Mouse (Mus musculus) macrophage (primary cell): Measurements from ENCODE around the gene 4930404N11Rik. TPM values are rescaled to one million over a fixed set of nuclear protein-coding genes. Genes with fewer than 3 reads are reported as not detected.
A peak's percentile ranks its signal among the peaks of the same experiment; 100 is the strongest.

Source experiments
- H3K27ac ChIP-seq: fragments of 350-480 bp; formaldehyde crosslinking; 2 replicates; pipeline ENCODE4 v1.9.0; 2021
- H3K36me3 ChIP-seq: fragments of 350-480 bp; formaldehyde crosslinking; 2 replicates; pipeline ENCODE4 v1.9.0; 2021; ENCODE audit errors: inconsistent target
- H3K4me3 ChIP-seq: fragments of 350-480 bp; formaldehyde crosslinking; 2 replicates; pipeline ENCODE4 v1.9.0; 2021; ENCODE audit errors: inconsistent target
- H3K79me2 ChIP-seq: fragments of 350-480 bp; formaldehyde crosslinking; 2 replicates; pipeline ENCODE4 v1.9.0; 2021; ENCODE audit errors: inconsistent target
- WGBS: methylation state at CpG from one replicate; pipeline ENCODE4 v1.1.7; 2026; ENCODE audit warnings: inconsistent platforms; ENCODE audit not compliant: missing documents; 5-methylcytosine and 5-hydroxymethylcytosine counted together
- polyA plus RNA-seq: library from polyadenylated mRNA; stranded (reverse); fragments of 250-400 nt; gene quantifications from 3 replicates; pipeline ENCODE4 v1.2.4, GENCODE M21; 2018; ENCODE audit warnings: inconsistent platforms

Gene 4930404N11Rik
- polyA plus RNA-seq, 1 experiment from 2014 or later: 9.8 TPM

- Histone ChIP-seq H3K27ac (peak overlapping the region; percentile 100), H3K36me3 (peaks cover 41% of the 10 kb centered on the region), H3K79me2 (peaks cover 69% of the 10 kb centered on the region), H3K4me3 (peak overlapping the region; percentile 89)
- 89% methylated on average over 8 of the region's 8 CpGs for WGBS
Measured at GRCm38 (mm10) chr10:81360721-81361120, 4.9 kb downstream of the 4930404N11Rik start.

DNA sequence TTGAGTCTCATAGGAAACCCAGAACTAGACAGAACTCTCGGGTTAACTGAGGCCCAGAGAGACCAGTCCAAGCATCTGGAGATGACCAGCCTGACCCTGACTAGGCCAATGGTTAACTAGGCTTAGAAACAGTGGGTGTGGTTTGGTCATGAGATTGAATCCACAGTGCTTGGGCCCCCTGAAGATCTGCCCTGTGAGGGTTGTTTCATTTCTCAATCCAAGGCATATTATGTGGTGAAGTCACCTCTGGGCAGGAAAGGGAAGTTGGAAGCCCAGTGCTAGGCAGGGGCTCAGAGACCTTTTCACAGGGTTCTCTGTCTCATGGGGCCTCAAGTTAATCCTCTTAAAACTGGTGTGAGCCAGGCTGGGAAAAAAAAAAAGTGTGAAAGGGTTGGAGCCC lies 6.8 kb downstream of the 4930404N11Rik start:
- H3K79me2 ChIP-seq: peaks cover 86% of the 10 kb centered on the region
- peak overlapping the region; percentile 100 for H3K27ac ChIP-seq
- H3K36me3 ChIP-seq: peaks cover 38% of the 10 kb centered on the region
- 8% methylated on average over 1 of the region's 1 CpGs for WGBS
- H3K4me3 ChIP-seq: peak overlapping the region; percentile 89

DNA sequence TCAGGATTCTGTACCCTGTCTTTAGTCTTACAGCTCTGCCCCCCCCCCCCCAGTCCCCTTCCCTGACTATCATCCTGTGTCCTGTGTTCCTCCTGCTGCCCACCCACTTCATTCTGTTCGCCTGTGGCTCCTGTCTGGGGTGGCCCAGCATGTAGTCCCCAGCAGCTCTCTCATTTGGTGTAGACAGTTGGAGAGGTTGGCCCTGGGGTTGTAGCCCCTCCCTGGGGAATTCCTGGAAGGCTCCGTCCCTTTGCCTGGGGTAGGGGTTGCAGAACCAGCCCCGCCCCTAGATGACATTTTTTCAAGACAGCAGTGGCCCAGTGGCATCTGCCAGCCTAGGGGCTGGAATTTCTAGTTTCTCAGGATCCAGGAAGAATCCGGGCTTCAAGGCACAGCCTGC lies 7.4 kb downstream of the 4930404N11Rik start:
- peaks cover 86% of the 10 kb centered on the region for H3K79me2 ChIP-seq
- H3K27ac ChIP-seq: peak overlapping the region; percentile 100
- H3K4me3 ChIP-seq: peak overlapping the region; percentile 89
- WGBS: 13% methylated on average over 4 of the region's 4 CpGs
- H3K36me3 ChIP-seq: peaks cover 35% of the 10 kb centered on the region

DNA sequence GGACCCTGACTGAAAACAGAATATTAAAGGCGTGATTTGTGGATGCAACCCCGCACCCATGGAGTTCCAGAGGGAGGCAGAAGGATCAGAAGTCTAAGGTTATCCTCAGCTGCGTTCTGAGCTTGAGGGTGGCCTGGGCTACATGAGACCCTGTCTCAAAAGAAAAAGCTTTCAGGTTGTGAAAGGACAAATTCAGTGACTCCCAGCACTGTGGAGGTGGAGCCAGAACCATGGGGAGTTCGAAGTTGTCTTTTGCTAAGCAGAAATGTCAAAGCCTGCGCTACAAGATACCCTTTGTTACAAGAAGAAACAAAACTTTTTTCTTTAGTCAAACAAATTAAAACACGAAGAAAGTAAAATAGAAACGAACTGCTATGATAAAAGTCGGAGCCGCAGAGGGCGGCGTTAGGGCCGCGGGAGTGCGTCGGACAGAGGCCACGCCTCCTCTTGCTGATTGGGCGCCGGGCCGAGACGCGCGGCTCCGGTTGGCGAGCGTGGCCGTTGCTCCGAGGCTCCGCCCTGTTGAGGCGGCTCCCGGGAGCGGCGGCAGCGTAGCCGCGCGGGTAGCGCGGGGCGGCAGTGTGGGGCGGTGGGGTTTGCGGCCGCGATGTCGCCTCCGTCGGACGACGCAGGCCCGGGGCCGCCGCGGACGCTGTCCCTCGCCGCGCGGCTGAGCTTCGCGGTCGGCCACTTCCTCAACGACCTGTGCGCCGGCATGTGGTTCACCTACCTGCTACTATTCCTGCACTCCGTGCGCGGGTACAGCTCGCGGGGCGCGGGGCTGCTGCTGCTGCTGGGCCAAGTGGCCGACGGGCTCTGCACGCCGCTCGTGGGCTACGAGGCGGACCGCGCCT lies 8.4 kb downstream of the 4930404N11Rik start, which contains the start of gene Mfsd12:
Gene Mfsd12, plus strand, starts transcription at position 501 of the 854 bp plus-strand sequence.
- peak within 1 kb of the TSS; percentile 100 for H3K27ac ChIP-seq
- peaks cover 76% of the 10 kb centered on the region for H3K79me2 ChIP-seq
- peaks cover 25% of the 10 kb centered on the region for H3K36me3 ChIP-seq
- under 1% methylated on average over 69 of the region's 79 CpGs for WGBS
- peak within 1 kb of the TSS; percentile 89 for H3K4me3 ChIP-seq

- WGBS: 7% methylated on average over 12 of the region's 12 CpGs
- peaks cover 69% of the 10 kb centered on the region for H3K79me2 ChIP-seq
- peaks cover 17% of the 10 kb centered on the region for H3K36me3 ChIP-seq
- peak overlapping the region; percentile 100 for H3K27ac ChIP-seq
- peak overlapping the region; percentile 59 for H3K4me3 ChIP-seq
Measured at GRCm38 (mm10) chr10:81356352-81356990, 9.1 kb downstream of the 4930404N11Rik start.

- Histone ChIP-seq H3K4me3 (no peak overlapping the region), H3K27ac (peak overlapping the region; percentile 100), H3K36me3 (peaks cover 8% of the 10 kb centered on the region; the same call in 1 of the 2 replicates), H3K79me2 (peaks cover 60% of the 10 kb centered on the region)
- WGBS: 69% methylated on average over 4 of the region's 4 CpGs
Measured at GRCm38 (mm10) chr10:81355533-81355932, 10.1 kb downstream of the 4930404N11Rik start.

DNA sequence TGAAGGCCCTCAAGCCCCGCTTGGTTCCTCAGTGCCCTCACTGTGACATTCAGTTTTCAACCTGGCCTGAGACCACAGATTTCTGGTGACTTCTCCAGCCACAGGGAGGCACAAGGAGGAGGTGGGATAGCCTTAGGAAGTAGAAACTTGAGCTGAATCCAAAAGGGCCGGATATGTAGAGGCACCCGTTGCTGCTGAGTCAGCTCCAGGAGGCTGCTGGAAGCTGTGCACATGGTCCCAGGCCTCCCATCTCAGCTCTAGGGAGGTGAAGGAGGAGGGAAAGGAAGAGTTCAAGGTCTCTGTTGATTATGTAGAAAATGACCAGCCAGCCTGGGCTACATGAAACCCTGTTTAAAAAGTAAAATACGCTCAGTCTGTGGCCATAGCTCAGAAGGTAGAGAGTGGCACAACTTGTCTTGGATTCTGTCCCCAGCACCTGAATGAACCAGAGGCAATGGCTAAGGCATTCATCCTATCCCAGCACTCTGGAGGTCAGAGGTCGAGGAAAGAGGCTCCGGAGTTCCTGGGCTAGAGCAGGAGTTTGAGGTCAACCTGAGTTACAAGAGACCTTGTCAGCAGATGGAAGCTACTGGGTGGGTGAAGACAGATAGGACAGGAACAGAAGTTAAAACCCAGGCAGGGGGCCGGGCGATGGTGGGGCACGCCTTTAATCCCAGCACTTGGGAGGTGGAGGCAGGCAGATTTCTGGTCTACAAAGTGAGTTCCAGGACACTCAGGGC lies 10.7 kb downstream of the 4930404N11Rik start:
- Histone ChIP-seq H3K36me3 (peaks cover 3% of the 10 kb centered on the region; the same call in 1 of the 2 replicates), H3K79me2 (peaks cover 53% of the 10 kb centered on the region), H3K27ac (peak overlapping the region; percentile 100), H3K4me3 (no peak overlapping the region)
- 61% methylated on average over 6 of the region's 9 CpGs for WGBS

DNA sequence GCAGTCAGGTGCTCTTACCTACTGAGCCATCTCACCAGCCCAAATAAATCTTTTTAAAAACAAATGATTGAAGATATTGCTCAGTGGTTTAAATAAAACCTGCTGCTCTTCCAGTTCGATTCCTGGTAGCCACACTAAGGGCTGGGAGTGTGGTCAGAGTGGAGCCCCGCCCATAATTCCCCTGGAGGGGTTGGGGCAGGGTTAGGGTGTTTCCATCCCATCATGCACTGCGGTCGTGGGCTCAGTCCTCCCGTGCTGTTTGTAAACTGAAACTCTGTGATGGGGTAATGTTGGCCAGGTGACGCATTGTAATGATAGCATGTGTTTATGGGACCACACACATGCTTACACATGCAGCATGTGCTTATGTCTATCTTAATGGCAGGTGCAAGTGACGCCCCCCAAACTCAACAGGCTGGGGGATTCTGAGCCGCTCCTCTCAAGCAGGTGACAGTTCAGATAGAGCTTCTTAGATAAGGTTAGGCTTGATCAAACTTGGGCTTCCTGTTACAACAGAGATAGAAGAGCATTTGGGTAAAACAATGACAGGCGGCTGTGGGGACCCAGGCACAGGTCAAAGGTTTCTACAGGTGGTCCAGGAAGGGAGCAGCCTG lies 13.8 kb downstream of the 4930404N11Rik start:
- no peak overlapping the region; the same call in 1 of the 2 replicates for H3K27ac ChIP-seq
- no peak overlapping the region for H3K4me3 ChIP-seq
- H3K36me3 ChIP-seq: no peaks in the 10 kb centered on the region; the same call in 1 of the 2 replicates
- peaks cover 27% of the 10 kb centered on the region; the same call in 1 of the 2 replicates for H3K79me2 ChIP-seq
- 68% methylated on average over 9 of the region's 9 CpGs for WGBS

GRCm38 (mm10) chr10:81350351-81351063 lies 15.1 kb downstream of the 4930404N11Rik start, which contains the start of gene Hmg20b:
Gene Hmg20b, minus strand, starts transcription at chr10:81350480.
- Histone ChIP-seq H3K36me3 (no peaks in the 10 kb centered on the region; the same call in 1 of the 2 replicates), H3K4me3 (peak within 1 kb of the TSS; percentile 58), H3K27ac (peak within 1 kb of the TSS; percentile 58), H3K79me2 (peaks cover 21% of the 10 kb centered on the region; the same call in 1 of the 2 replicates)
- WGBS: under 1% methylated on average over 54 of the region's 54 CpGs

- WGBS: 1% methylated on average over 29 of the region's 29 CpGs
- Histone ChIP-seq H3K27ac (peak overlapping the region; percentile 51), H3K36me3 (no peaks in the 10 kb centered on the region; the same call in 1 of the 2 replicates), H3K4me3 (peak overlapping the region; percentile 58), H3K79me2 (peaks cover 16% of the 10 kb centered on the region; the same call in 1 of the 2 replicates)
Measured at GRCm38 (mm10) chr10:81349961-81350350, 15.7 kb downstream of the 4930404N11Rik start.

DNA sequence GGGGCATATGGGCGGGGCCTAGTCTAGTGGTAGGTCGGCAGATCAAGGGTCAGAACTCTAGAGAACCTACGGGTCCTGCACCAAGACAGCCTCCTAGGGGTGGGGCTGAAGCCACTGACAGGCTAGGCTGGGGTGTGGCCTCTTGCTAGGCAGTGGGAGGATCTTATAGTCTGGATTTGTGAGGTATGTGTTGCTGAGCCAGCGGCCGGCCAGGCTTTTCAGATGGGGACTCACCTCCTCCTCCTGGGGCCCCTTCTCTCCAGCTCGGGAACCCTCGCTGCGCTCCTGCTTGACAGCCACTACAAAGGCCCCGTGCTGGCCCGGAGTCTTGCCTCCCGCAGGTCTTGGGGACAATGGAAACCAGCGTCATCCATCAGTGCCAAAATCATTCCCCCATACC lies 16.5 kb downstream of the 4930404N11Rik start:
- Histone ChIP-seq H3K36me3 (no peaks in the 10 kb centered on the region; the same call in 1 of the 2 replicates), H3K4me3 (peak overlapping the region; percentile 58), H3K27ac (peak overlapping the region; percentile 51), H3K79me2 (peaks cover 9% of the 10 kb centered on the region; the same call in 1 of the 2 replicates)
- WGBS: 26% methylated on average over 12 of the region's 12 CpGs

- whole genome bisulfite sequencing: 19% methylated on average over 53 of the region's 55 CpGs
- H3K79me2 ChIP-seq: no peaks in the 10 kb centered on the region
- H3K36me3 ChIP-seq: no peaks in the 10 kb centered on the region; the same call in 1 of the 2 replicates
- no peak overlapping the region for H3K27ac ChIP-seq
- H3K4me3 ChIP-seq: no peak overlapping the region
Measured at GRCm38 (mm10) chr10:81346453-81347067, 19.1 kb downstream of the 4930404N11Rik start.

GRCm38 (mm10) chr10:81345162-81345534 lies 20.5 kb downstream of the 4930404N11Rik start:
- no peaks in the 10 kb centered on the region for H3K79me2 ChIP-seq
- H3K4me3 ChIP-seq: no peak overlapping the region
- no peak overlapping the region for H3K27ac ChIP-seq
- WGBS: 57% methylated on average over 3 of the region's 4 CpGs
- H3K36me3 ChIP-seq: no peaks in the 10 kb centered on the region; the same call in 1 of the 2 replicates
